Mouse (Mus musculus): Measurements from ENCODE around the gene Bri3bp. TPM values are rescaled to one million over a fixed set of nuclear protein-coding genes. Genes with fewer than 3 reads are reported as not detected.

Bri3bp gene
- polyA plus RNA-seq, 3 experiments from 2014 or later, result 5.6 to 12.9 (median 8.3) TPM

DNA sequence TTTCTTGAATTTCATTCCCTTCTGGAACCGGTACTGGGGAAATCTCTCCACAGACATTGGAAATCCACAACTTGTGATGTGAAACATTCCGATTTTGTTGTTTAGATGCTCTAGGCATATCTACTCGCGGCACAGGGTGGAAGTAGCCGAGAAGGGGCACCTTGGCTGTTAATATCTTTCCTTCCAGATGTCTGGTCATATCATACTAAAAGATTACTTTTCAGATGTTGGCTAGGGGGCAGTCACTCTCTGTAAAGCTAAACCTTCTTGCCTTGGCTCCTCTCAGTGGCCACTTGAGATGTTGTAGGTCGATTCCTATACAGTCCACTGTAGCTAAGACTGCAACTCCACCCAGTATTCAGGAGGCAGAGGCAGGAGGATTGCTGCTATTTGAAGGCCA is 14.7 kb downstream of the Bri3bp start:
- no peak for ATAC-seq

DNA sequence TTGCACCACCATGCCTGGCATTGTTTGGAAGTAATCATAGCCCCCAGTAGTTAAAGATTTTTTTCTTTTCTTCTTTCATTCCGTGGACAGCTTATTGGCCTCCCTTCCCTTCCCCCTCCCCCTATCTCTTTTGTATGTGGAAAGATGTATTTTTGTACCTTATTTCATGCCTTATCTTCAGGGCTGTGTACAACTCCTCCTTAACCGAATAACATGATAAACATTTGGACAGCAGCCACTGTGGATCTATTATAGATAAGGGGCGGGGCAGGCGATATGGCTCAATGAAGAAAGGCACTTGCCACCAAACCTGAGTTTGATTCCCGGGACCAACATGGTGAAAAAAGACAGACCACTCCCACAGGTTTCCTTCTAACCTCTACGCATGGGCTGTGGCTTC is 16.2 kb downstream of the Bri3bp start:
- no peak for ATAC-seq

- no peak for ATAC-seq
Measured at GRCm38 (mm10) chr5:125460574-125460973, 19.2 kb downstream of the Bri3bp start.

DNA sequence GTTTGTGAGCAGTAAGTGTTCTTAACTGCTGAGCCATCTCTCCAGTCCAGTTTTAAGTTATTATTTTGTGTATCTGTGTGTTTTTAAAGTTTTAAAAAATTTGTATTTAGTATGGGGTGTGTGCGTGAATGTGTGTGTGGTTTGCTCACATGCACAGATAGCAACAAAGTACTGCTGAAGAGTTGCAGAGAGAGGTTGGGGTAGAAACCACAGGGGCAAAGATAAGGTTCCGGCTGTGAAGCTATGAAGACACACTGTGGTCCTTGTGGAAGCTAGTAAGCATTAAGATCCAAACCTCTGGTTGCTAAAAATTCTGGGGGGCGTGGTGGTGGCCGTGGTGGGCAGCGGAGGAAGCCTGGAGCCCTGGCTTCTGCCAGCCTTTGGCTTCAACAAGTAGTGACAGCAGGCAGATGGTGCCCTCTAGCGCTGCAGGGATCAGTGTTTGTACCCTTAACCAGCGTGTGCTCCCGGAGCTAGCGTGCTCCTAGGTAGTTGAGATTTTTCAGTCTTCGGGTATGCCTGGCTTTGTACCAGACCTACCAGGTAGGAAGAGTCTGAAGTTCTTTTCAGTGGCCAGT is 20.6 kb downstream of the Bri3bp start:
- no peak for ATAC-seq

- no peak for ATAC-seq
Measured at GRCm38 (mm10) chr5:125465192-125465591, 23.8 kb downstream of the Bri3bp start.

DNA sequence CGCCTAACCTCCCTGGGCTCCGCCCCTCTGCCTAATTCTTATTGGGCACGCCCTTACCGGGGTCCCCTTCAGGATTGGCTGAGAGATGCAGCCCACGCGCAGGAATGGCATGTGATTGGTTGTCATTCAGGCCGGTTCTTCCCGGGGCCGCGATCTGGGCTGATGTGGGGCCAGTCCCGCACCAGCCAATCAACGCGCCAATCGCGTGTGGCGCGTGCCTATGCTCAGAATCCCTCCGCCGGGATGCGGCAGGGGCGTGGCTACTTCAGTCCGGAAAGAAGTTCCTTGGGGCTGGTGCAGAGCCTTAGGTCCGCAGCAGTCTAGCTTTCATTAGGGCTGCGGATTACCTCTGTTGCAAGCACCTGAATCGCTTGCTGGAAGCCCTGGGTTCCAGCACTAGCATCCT is 24.3 kb downstream of the Bri3bp start:
- ATAC-seq, result peak; percentile 100

DNA sequence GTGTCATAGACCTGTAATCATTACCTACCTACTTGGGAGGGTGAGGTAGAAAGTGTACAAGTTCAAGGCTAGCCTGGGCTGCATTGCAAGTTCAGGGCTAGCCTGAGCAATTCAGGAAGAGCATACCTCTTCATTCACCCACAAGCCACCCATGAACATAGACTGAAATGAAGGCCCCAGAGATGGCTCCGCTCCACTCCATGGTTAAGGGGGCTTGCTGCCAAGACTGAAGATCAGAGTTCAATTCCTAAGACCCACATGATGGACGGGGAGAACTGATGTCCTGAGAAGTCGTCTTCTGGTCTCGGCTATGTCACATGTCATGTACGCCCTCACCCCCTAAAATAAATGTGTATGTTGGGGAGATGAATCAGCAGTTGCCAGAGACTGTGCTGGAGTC is 25.1 kb downstream of the Bri3bp start:
- no peak for ATAC-seq

DNA sequence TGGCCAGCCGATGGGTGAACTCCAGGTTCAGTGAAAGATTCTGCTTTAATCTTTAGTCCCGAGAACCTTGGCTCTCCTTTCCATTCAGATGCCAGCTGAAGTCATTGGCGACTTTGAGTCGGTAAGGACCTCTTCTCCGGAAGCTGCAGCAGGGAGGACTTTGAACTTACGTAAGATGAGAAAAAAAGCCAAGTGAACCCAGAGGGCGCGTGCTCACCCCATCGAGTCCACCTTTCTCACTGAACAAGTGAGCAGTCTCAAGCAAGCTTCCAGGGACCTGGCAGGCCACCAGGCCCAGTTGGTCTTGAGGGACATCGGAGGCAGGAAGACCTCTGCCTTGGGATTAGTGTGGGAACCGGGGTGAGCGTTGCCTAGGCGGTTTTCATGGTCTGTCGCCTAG is 25.9 kb downstream of the Bri3bp start:
- ATAC-seq, result no peak

GRCm38 (mm10) chr5:125470713-125471112 is 29.3 kb downstream of the Bri3bp start:
- no peak for ATAC-seq

DNA sequence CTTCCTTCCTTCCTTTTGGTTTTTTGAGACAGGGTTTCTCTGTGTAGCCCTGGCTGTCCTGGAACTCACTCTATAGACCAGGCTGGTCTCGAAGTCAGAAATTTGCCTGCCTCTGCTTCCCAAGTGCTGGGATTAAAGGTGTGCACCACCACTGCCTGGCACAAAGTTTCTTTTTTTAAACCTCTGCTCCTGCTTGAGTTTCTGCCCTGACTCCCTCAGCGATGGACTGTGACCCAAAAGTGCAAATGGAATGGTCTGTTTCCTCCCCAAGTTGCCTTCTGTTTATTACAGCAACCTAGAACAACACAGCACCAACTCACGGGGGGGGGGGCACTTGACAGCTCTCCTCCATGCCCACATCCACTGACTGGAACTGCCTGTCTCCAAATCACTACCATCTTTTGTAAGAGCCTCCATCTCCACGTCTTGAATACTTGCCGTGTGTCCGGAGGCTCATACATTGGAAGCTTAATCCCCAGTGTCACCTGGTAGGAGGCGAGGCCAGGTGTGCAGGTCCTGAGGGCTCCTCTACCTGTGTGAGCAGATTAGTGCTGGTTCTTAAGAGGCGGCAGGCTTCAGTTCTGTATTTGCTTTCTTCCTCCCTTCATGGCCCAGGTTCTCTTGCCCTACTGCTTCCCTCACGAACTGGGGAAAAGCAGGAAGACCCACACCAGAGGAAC is 31.6 kb downstream of the Bri3bp start:
- no peak for ATAC-seq

DNA sequence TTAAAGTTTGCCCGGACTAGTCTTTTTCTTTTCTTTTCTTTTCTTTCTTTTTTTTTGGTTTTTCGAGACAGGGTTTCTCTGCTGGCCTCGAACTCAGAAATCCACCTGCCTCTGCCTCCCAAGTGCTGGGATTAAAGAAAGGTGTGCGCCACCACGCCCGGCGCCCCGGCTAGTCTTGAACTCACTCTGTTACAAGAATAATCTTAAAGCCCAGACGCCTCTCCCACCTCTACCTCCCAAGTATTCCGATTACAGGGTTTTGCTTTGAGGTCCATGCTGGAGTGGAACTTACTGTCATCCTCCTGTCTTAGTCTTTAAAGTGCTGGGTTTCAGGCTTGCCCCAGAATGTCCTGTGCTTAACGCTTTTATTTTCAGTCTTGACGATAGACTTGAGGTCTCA is 33.7 kb downstream of the Bri3bp start:
- no peak for ATAC-seq

- ATAC-seq, result peak; percentile 95
Measured at GRCm38 (mm10) chr5:125475601-125476285, 34.4 kb downstream of the Bri3bp start, which contains the start of gene Aacs. Gene Aacs, plus strand, starts transcription at chr5:125475814.

GRCm38 (mm10) chr5:125476286-125476625 is 34.9 kb downstream of the Bri3bp start:
- no peak for ATAC-seq

DNA sequence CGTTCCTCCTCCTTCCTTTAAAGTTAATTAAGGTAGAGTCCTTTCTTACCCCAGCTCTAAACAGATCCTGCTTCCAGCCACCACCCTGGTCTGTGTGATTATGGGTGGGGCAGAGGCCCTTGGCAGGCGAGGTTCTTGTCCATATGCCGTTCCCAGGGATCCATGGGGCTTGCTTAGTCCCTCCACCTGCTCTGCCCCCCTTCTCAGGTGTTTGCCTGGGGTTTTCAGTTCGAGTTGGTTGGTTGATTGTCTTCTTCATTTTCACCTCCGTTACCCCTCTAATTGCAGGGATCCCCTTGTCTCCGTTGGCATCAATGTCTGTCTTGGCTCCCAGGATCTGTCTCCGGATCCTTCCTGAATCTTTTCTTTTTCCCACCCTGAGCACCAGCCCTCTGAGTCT is 35.4 kb downstream of the Bri3bp start:
- ATAC-seq, result no peak

DNA sequence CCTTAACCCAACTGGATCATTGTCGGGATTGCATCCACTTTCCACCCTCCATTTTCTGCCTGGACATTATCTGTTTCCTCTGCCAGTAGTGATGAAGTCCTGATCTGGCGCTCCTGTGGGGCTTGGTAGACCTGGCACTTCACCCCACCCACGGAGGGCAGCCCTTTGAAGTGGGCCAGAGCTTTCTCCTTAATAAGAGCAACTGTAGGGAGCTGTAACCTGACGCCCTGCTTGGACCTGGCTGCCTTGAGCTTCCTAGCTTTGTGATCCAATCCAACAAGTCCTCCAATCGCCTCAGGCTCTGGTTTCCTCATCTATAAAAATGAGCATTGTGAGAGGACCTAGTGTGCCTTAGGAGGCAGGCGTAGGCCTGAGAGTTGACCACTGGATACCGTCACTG is 36.2 kb downstream of the Bri3bp start:
- ATAC-seq, result no peak

- ATAC-seq, result no peak
Measured at GRCm38 (mm10) chr5:125478037-125478436, 36.7 kb downstream of the Bri3bp start.

GRCm38 (mm10) chr5:125479376-125479775 is 38.0 kb downstream of the Bri3bp start:
- ATAC-seq, result no peak

- no peak for ATAC-seq
Measured at GRCm38 (mm10) chr5:125480434-125481231, 39.3 kb downstream of the Bri3bp start.

GRCm38 (mm10) chr5:125482474-125482873 is 41.1 kb downstream of the Bri3bp start:
- ATAC-seq, result no peak

DNA sequence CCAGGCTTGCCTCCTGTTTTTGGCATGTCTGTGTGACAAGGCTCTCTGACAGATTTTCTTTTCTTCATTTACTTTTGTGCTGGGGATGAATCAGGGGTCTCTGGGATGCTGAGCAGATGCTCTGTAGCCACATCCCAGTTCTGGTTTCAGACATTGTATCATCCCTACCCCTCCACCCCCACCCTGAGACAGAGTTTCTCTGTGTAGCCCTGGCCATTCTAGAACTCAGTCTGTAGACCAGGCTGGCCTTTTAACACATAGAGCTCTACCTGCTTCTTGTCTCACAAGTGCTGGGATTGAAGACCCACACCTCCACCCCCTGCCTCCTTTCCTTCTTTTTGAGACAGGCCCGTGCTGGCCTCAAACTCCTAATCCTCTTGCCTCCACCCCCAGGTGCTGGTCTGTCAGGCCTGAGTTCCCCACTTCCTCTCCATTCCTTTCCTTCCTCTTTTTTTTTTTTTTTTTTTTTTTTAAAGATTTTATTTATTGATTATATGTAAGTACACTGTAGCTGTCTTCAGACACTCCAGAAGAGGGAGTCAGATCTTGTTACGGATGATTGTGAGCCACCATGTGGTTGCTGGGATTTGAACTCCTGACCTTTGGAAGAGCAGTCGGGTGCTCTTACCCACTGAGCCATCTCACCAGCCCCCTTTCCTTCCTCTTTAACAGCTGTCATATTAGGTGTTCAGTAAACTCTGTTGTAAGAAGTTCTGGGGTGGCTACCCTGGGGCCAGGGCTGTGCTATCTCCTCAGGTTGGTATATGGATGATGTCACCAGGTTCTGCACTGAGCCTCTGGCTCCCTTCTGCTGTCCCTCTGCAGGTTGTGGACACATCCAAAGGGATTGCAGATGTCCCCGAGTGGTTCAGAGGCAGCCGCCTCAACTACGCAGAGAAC is 42.6 kb downstream of the Bri3bp start:
- ATAC-seq, result no peak

DNA sequence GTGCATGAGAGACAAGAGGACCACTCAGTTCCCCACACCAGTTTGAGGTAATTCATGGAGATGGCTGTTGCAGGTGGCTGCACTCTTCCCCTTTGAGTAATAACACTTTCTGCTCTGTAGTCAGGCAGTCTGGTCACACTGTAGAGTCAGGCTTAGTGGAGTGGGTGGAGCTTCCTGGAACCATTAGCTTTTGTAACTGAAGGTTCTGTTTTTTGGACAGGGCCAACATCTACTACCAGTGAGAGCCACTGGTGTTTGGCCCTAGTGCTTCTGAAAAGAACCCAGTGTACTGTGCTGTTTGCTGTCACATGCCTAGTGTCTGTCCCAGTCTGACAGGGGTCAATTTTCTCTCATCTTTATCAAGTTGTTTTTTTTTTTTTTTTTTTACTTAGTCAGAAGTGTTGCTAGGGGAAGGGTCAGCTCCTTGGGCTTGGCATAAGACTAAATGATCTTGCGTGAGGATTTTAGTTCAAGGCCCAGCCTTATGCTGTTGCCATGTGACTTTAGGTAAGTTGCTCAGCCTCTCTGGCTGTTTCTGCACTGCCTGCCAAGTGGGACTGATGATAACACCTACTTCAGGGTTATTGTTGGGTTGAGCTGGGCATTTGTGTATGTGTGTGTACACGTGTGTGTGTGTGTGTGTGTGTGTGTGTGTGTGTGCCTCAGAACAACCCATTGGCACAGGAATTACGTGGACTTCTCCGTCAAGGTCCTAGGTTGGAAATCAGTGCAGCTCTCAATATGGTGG is 43.8 kb downstream of the Bri3bp start:
- no peak for ATAC-seq

- no peak for ATAC-seq
Measured at GRCm38 (mm10) chr5:125486088-125486487, 44.7 kb downstream of the Bri3bp start.

All from inflammation-experienced regulatory T-cells, adult 6 months (primary cell).